Mouse (Mus musculus) stomach, postnatal 0 days (tissue): ENCODE results near the gene Tcte1. TPM values are rescaled to one million over a fixed set of nuclear protein-coding genes. Genes with fewer than 3 reads are reported as not detected.

Experiments
- ATAC-seq: fragments of 200-750 bp; cut with Nextera tagmentation; 2 replicates; pipeline ENCODE4 v1.8.0; 2017; ENCODE audit not compliant: low FRiP score, low TSS enrichment
- DNase-seq: peaks from one replicate; pipeline ENCODE4 v3.0.0-alpha.2; 2016; ENCODE audit warnings: low spot score
- H3K27ac ChIP-seq: fragments of 300-500 bp; sonication (generic); replicated peaks from 2 replicates; pipeline ENCODE4 v1.5.1; 2014; ENCODE audit warnings: mild to moderate bottlenecking, control low read depth
- H3K27me3 ChIP-seq: fragments of 300-500 bp; sonication (generic); 2 replicates; pipeline ENCODE4 v1.6.1; 2014; ENCODE audit warnings: low read length; ENCODE audit not compliant: control insufficient read depth, insufficient read depth
- H3K36me3 ChIP-seq: fragments of 300-500 bp; sonication (generic); 2 replicates; pipeline ENCODE4 v1.6.1; 2014; ENCODE audit warnings: low read length, mixed read lengths; ENCODE audit not compliant: control insufficient read depth, insufficient read depth
- H3K4me1 ChIP-seq: fragments of 300-500 bp; sonication (generic); replicated peaks from 2 replicates; pipeline ENCODE4 v1.6.1; 2014; ENCODE audit warnings: antibody characterized with exemption; ENCODE audit not compliant: control insufficient read depth, insufficient read depth
- H3K4me2 ChIP-seq: fragments of 300-500 bp; sonication (generic); replicated peaks from 2 replicates; pipeline ENCODE4 v1.6.1; 2014; ENCODE audit warnings: low read depth, mild to moderate bottlenecking, control low read depth, moderate library complexity
- H3K4me3 ChIP-seq: fragments of 300-500 bp; sonication (generic); 2 replicates; pipeline ENCODE4 v1.5.1; 2014; ENCODE audit warnings: low read depth, low read length, control low read depth
- H3K9ac ChIP-seq: fragments of 300-500 bp; sonication (generic); 2 replicates; pipeline ENCODE4 v1.6.1; 2014; ENCODE audit warnings: mild to moderate bottlenecking, low read length, control low read depth, mixed read lengths
- H3K9me3 ChIP-seq: fragments of 300-500 bp; sonication (generic); 2 replicates; pipeline ENCODE4 v1.6.1; 2016; ENCODE audit warnings: low read length; ENCODE audit not compliant: control insufficient read depth
- CTCF ChIP-seq: IDR thresholded peaks from 2 replicates; pipeline ENCODE4 v1.5.1; 2016; ENCODE audit warnings: antibody characterized with exemption, low read depth, mild to moderate bottlenecking, moderate library complexity
- EP300 ChIP-seq: optimal IDR thresholded peaks from 2 replicates; pipeline ENCODE3; 2016; ENCODE audit warnings: antibody characterized with exemption
- WGBS: fragments of 180-500 bp; shearing (Covaris S2); extraction: QIAGEN DNeasy Blood & Tissue Kit; methylation state at CpG from one replicate; pipeline ENCODE4 v1.1.7; 2014; 5-methylcytosine and 5-hydroxymethylcytosine counted together
- polyA plus RNA-seq: library from polyadenylated mRNA; unstranded; fragments of >200 nt; fragmentation: Nextera tagmentation; extraction: Ambion mirVana; gene quantifications from 2 replicates; pipeline ENCODE4 v1.2.1, GENCODE M21; 2015

The Tcte1 gene
- polyA plus RNA-seq, 1 experiment from 2014 or later = 0.04 TPM

- H3K36me3 ChIP-seq = no peaks in the 10 kb centered on the region; the same call in 1 of the 2 replicates
- peak overlapping the region; percentile 41 for H3K9ac ChIP-seq
- H3K9me3 ChIP-seq = no peaks in the 10 kb centered on the region
- H3K4me1 ChIP-seq = 0 out of 2 replicates have a peak, but pooled peaks cover 5% of the 10 kb centered on the region
- H3K27ac ChIP-seq = peak overlapping the region; percentile 89
- H3K4me3 ChIP-seq = no peak overlapping the region
- H3K27me3 ChIP-seq = no peaks in the 10 kb centered on the region
- 43% methylated on average over 12 of the region's 12 CpGs for WGBS
- peak; percentile 14; the same call in 1 of the 2 replicates for ATAC-seq
- peak overlapping the region; percentile 5; the same call in 1 of the 2 replicates for H3K4me2 ChIP-seq
- no peak for DNase-seq
- TF ChIP-seq CTCF (0 out of 2 replicates have a peak, but pooled peaks have one; percentile 1), EP300 (no peak)
Measured at GRCm38 (mm10) chr17:45584096-45584896, 61.1 kb downstream of the Tcte1 start.

GRCm38 (mm10) chr17:45584939-45585678, 61.9 kb downstream of the Tcte1 start:
- 38% methylated on average over 14 of the region's 14 CpGs for WGBS
- peak; percentile 45; the same call in 1 of the 2 replicates for ATAC-seq
- H3K4me1 ChIP-seq = 0 out of 2 replicates have a peak, but pooled peaks cover 5% of the 10 kb centered on the region
- H3K27ac ChIP-seq = peak overlapping the region; percentile 89
- no peak overlapping the region for H3K4me2 ChIP-seq
- H3K9me3 ChIP-seq = no peaks in the 10 kb centered on the region
- TF ChIP-seq EP300 (no peak), CTCF (peak; percentile 90)
- DNase-seq = peak; percentile 77
- H3K4me3 ChIP-seq = no peak overlapping the region
- peak overlapping the region; percentile 41; the same call in 1 of the 2 replicates for H3K9ac ChIP-seq
- no peaks in the 10 kb centered on the region for H3K27me3 ChIP-seq
- peaks cover 6% of the 10 kb centered on the region for H3K36me3 ChIP-seq

GRCm38 (mm10) chr17:45585725-45586448, 62.7 kb downstream of the Tcte1 start:
- no peak for TF ChIP-seq EP300
- TF ChIP-seq CTCF = no peak
- H3K9ac ChIP-seq = 0 out of 2 replicates have a peak overlapping the region, but pooled peaks have one; percentile 9
- no peak for ATAC-seq

GRCm38 (mm10) chr17:45586449-45586837, 63.2 kb downstream of the Tcte1 start:
- ATAC-seq (no peak), DNase-seq (no peak)
- TF ChIP-seq CTCF (peak; percentile 63), EP300 (no peak)
- H3K36me3 ChIP-seq = peaks cover 6% of the 10 kb centered on the region
- no peak overlapping the region for H3K9ac ChIP-seq
- 98% methylated on average over 3 of the region's 3 CpGs for WGBS
- H3K4me2 ChIP-seq = no peak overlapping the region
- peak overlapping the region; percentile 89; the same call in 1 of the 2 replicates for H3K27ac ChIP-seq
- H3K4me3 ChIP-seq = no peak overlapping the region
- 0 out of 2 replicates have a peak, but pooled peaks cover 5% of the 10 kb centered on the region for H3K4me1 ChIP-seq
- no peaks in the 10 kb centered on the region for H3K9me3 ChIP-seq
- H3K27me3 ChIP-seq = no peaks in the 10 kb centered on the region

More at GRCm38 (mm10) chr17:45585725-45586448, 62.7 kb downstream of the Tcte1 start:
- Histone ChIP-seq H3K9me3 (no peaks in the 10 kb centered on the region), H3K27me3 (no peaks in the 10 kb centered on the region), H3K4me1 (0 out of 2 replicates have a peak, but pooled peaks cover 5% of the 10 kb centered on the region), H3K27ac (peak overlapping the region; percentile 89), H3K4me2 (no peak overlapping the region), H3K36me3 (peaks cover 6% of the 10 kb centered on the region), H3K4me3 (no peak overlapping the region)
- 75% methylated on average over 23 of the region's 23 CpGs for WGBS
- no peak for DNase-seq

- Histone ChIP-seq H3K9me3 (no peaks in the 10 kb centered on the region), H3K27me3 (no peaks in the 10 kb centered on the region), H3K9ac (no peak overlapping the region), H3K27ac (no peak overlapping the region), H3K4me1 (peaks cover 10% of the 10 kb centered on the region; the same call in 1 of the 2 replicates), H3K4me2 (no peak overlapping the region), H3K36me3 (peaks cover 6% of the 10 kb centered on the region), H3K4me3 (no peak overlapping the region)
- TF ChIP-seq EP300 (no peak), CTCF (no peak)
- WGBS = 88% methylated on average over 7 of the region's 7 CpGs
- DNase-seq (no peak), ATAC-seq (no peak)
Measured at GRCm38 (mm10) chr17:45588370-45588769, 65.1 kb downstream of the Tcte1 start.
